Mouse (Mus musculus) megakaryocyte, embryonic 14.5 days (primary cell): Measurements from ENCODE around the gene Gm15517. TPM values are rescaled to one million over a fixed set of nuclear protein-coding genes. Genes with fewer than 3 reads are reported as not detected.
"Not testable (repeated sequence)": the region's sequence is repeated elsewhere in the genome, so short reads cannot be mapped to it uniquely, and the experiment has no call there.

Source experiments
- H3K27me3 ChIP-seq: replicated peaks from 2 replicates; pipeline ENCODE3; 2012; ENCODE audit warnings: inconsistent platforms
- H3K36me3 ChIP-seq: replicated peaks from 2 replicates; pipeline ENCODE3; 2012; ENCODE audit warnings: low read length, inconsistent platforms, mixed read lengths
- H3K4me1 ChIP-seq: 2 replicates; pipeline ENCODE4 v1.6.1; 2012; ENCODE audit warnings: inconsistent platforms
- H3K4me3 ChIP-seq: replicated peaks from 2 replicates; pipeline ENCODE3; 2012; ENCODE audit warnings: moderate library complexity, mild to moderate bottlenecking, inconsistent platforms
- H3K9me3 ChIP-seq: 2 replicates; pipeline ENCODE4 v1.6.1; 2012; ENCODE audit warnings: inconsistent platforms
- FLI1 ChIP-seq: IDR thresholded peaks from 2 replicates; pipeline ENCODE4 v1.6.1; 2012; ENCODE audit warnings: low read length, inconsistent platforms, mixed read lengths
- GATA1 ChIP-seq: IDR thresholded peaks from 3 replicates; pipeline ENCODE4 v1.6.1; 2012; ENCODE audit warnings: mixed read lengths, low read length, inconsistent platforms, borderline replicate concordance
- polyA plus RNA-seq: library from polyadenylated mRNA; stranded (reverse); fragments of >175 nt; gene quantifications from 2 replicates; pipeline ENCODE4 v1.2.3, GENCODE M21; 2012; ENCODE audit warnings: low replicate concordance; ENCODE audit not compliant: insufficient read depth

The Gm15517 gene
- not detected in 2 replicates for polyA plus RNA-seq

GRCm38 (mm10) chr7:44261147-44261546 is at the start of gene Gm15517:
TSS of gene Gm15517 (plus strand) at chr7:44261447.
- Histone ChIP-seq H3K27me3 (peaks cover 61% of the 10 kb centered on the region), H3K9me3 (no peaks in the 10 kb centered on the region), H3K4me1 (peaks cover 14% of the 10 kb centered on the region), H3K4me3 (no peak within 1 kb of the TSS), H3K36me3 (no peaks in the 10 kb centered on the region)
- no peak for TF ChIP-seq GATA1
- no peak for TF ChIP-seq FLI1

- H3K9me3 ChIP-seq: no peaks in the 10 kb centered on the region
- H3K36me3 ChIP-seq: no peaks in the 10 kb centered on the region
- no peak within 1 kb of the TSS for H3K4me3 ChIP-seq
- H3K4me1 ChIP-seq: peaks cover 9% of the 10 kb centered on the region
- peaks cover 41% of the 10 kb centered on the region for H3K27me3 ChIP-seq
- TF ChIP-seq GATA1 (no peak), FLI1 (no peak)
Measured at GRCm38 (mm10) chr7:44215645-44216044, 45.6 kb upstream of the Gm15517 start, which contains the start of gene Klk1b5. TSS of gene Klk1b5 (plus strand) at chr7:44215945.

GRCm38 (mm10) chr7:44221601-44222000 is 39.6 kb upstream of the Gm15517 start:
- not testable (repeated sequence) for H3K4me3 ChIP-seq, H3K36me3 ChIP-seq
- peaks cover 25% of the 10 kb centered on the region for H3K4me1 ChIP-seq

GRCm38 (mm10) chr7:44222335-44222734 is 38.9 kb upstream of the Gm15517 start:
- H3K4me3 ChIP-seq, H3K36me3 ChIP-seq, H3K9me3 ChIP-seq: not testable (repeated sequence)
- Histone ChIP-seq H3K27me3 (peaks cover 35% of the 10 kb centered on the region), H3K4me1 (peaks cover 25% of the 10 kb centered on the region)

More at GRCm38 (mm10) chr7:44221601-44222000, 39.6 kb upstream of the Gm15517 start:
- H3K9me3 ChIP-seq: not testable (repeated sequence)
- peaks cover 40% of the 10 kb centered on the region for H3K27me3 ChIP-seq

GRCm38 (mm10) chr7:44225076-44225475 is 36.2 kb upstream of the Gm15517 start, which contains the start of gene Klk1:
TSS of gene Klk1 (plus strand) at chr7:44225360.
- Histone ChIP-seq H3K36me3 (no peaks in the 10 kb centered on the region), H3K9me3 (no peaks in the 10 kb centered on the region), H3K4me1 (peaks cover 22% of the 10 kb centered on the region), H3K27me3 (peaks cover 35% of the 10 kb centered on the region), H3K4me3 (no peak within 1 kb of the TSS)
- no peak for TF ChIP-seq GATA1
- TF ChIP-seq FLI1: no peak

- TF ChIP-seq FLI1 (no peak), GATA1 (no peak)
- Histone ChIP-seq H3K4me1 (peaks cover 29% of the 10 kb centered on the region), H3K27me3 (peaks cover 45% of the 10 kb centered on the region), H3K9me3 (no peaks in the 10 kb centered on the region), H3K4me3 (no peak within 1 kb of the TSS), H3K36me3 (no peaks in the 10 kb centered on the region)
Measured at GRCm38 (mm10) chr7:44235909-44236308, 25.3 kb upstream of the Gm15517 start, which contains the start of gene Gm36864. TSS of gene Gm36864 (plus strand) at chr7:44236177.

GRCm38 (mm10) chr7:44239913-44240312 is 21.3 kb upstream of the Gm15517 start:
- Histone ChIP-seq H3K27me3 (peaks cover 37% of the 10 kb centered on the region), H3K9me3 (peaks cover 3% of the 10 kb centered on the region; the same call in 1 of the 2 replicates), H3K4me3 (no peak overlapping the region), H3K36me3 (no peaks in the 10 kb centered on the region), H3K4me1 (peaks cover 39% of the 10 kb centered on the region)
- TF ChIP-seq FLI1 (no peak), GATA1 (no peak)

- no peak for TF ChIP-seq FLI1
- no peak for TF ChIP-seq GATA1
- Histone ChIP-seq H3K9me3 (peaks cover 3% of the 10 kb centered on the region; the same call in 1 of the 2 replicates), H3K36me3 (no peaks in the 10 kb centered on the region), H3K27me3 (peaks cover 36% of the 10 kb centered on the region), H3K4me3 (peak overlapping the region; percentile 8), H3K4me1 (peaks cover 47% of the 10 kb centered on the region)
Measured at GRCm38 (mm10) chr7:44240712-44241111, 20.5 kb upstream of the Gm15517 start.

- Histone ChIP-seq H3K27me3 (peaks cover 31% of the 10 kb centered on the region), H3K9me3 (peaks cover 3% of the 10 kb centered on the region; the same call in 1 of the 2 replicates), H3K4me3 (no peak overlapping the region), H3K36me3 (no peaks in the 10 kb centered on the region), H3K4me1 (peaks cover 48% of the 10 kb centered on the region)
- TF ChIP-seq FLI1 (no peak), GATA1 (no peak)
Measured at GRCm38 (mm10) chr7:44241163-44241562, 20.1 kb upstream of the Gm15517 start.

GRCm38 (mm10) chr7:44244080-44244479 is 17.2 kb upstream of the Gm15517 start:
- Histone ChIP-seq H3K4me1 (peaks cover 60% of the 10 kb centered on the region), H3K9me3 (peaks cover 3% of the 10 kb centered on the region; the same call in 1 of the 2 replicates), H3K36me3 (peaks cover 12% of the 10 kb centered on the region), H3K4me3 (peak overlapping the region; percentile 18), H3K27me3 (peaks cover 14% of the 10 kb centered on the region)
- TF ChIP-seq FLI1 (no peak), GATA1 (no peak)
